Mouse (Mus musculus): ENCODE results near the gene Iyd.

The Iyd gene

DNA sequence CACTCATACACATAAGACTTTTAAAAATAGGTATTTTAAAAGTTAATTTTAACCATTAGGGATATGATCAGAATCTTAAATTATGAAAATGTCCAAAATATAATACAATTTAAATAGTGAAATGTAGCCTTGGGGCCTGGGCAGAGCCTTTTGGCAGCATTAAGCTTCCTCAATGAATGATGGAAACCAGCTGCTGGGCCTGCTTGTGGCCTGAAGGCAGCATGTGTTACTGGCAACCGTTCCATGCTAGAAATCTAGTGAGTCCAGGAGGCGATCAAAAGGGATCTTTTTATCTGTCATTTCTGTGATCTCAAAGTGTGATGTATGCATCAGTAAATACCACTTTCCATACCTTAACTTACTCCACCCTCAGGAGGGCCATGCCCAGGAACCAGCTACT, 9.3 kb downstream of the Iyd start:
- DNase-seq (ENCODE audit: low spot score): no peak

- DNase-seq (ENCODE audit: low spot score): no peak
These were observed 15.1 kb downstream of the Iyd start for GRCm38 (mm10) chr10:3555128-3555527.

DNA sequence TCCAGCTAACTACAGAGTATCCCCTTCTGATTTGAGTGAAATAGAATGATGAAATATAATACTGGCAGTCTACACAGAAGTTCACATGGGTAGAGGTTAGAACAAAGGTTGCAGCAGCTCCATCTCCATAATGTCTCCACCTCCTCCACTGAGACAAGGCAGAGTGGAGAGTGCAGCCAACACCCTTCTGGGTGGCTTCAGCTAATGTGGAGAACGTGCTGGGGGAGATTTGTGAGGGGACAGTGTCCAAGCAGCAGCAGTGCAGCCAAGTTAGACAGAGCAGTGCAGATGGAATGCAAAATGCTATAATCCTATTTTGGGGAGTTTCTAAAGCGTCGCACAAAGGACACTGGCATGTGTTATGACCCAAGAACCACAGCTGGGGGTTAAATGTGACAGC, 16.5 kb downstream of the Iyd start:
- no peak for DNase-seq (ENCODE audit: low spot score)

GRCm38 (mm10) chr10:3559136-3559535, 19.1 kb downstream of the Iyd start:
- DNase-seq (ENCODE audit: low spot score): no peak

DNA sequence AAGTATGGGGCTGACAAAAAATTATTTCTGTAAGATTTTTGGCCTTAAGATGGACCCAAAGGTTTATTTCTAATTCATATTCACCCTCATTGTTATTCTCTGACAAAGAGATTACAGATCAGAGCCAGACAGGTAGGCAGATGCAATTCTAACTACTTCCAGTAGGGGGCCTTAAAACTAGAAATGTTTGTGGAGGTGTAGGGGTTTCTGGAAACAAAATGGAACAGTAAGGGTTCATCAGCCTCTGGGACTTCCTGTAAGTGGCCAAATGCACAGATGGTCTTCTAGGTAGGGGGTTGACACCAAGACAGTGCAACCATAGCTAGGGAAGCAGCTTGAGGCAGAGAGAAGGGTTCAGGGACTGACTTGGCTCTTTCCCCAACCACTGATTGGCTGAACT, 22.1 kb downstream of the Iyd start:
- DNase-seq (ENCODE audit: low spot score): no peak

- no peak for DNase-seq (ENCODE audit: low spot score)
These were observed 25.1 kb downstream of the Iyd start for GRCm38 (mm10) chr10:3565126-3565525.

- DNase-seq (ENCODE audit: low spot score): no peak
These were observed 27.8 kb downstream of the Iyd start for GRCm38 (mm10) chr10:3567821-3568220.

GRCm38 (mm10) chr10:3572723-3573649, 32.9 kb downstream of the Iyd start:
- DNase-seq (ENCODE audit: low spot score): peak; percentile 39

DNA sequence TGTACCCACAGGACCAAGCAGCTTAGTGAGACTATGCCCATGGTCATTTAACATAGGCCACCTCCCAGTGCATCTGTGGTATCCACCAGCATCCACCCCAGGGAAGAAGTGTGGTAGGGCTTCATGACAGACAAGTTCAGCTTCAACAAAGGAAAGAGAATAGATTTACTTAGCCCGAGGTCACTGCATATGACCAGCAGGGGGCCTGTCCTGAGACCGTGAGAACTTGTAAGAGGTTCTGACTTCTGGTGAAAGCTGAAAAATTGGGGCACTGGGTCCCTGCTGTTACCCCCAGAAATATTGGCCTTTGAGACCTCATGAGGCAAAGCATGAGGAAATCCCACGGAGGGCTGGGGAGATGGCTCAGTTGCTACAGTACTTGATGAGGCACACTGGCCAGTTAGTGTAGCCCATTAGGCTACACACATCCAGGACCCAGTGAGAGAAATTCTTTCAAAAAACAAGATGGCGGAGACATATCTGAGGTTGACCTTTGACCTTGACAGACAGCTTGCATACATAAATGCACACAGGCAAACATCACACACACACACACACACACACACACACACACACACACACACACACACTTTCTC, 34.0 kb downstream of the Iyd start:
- peak; percentile 18 for DNase-seq (ENCODE audit: low spot score)

GRCm38 (mm10) chr10:3590632-3591031, 50.6 kb downstream of the Iyd start:
- no peak for DNase-seq (ENCODE audit: low spot score)

DNA sequence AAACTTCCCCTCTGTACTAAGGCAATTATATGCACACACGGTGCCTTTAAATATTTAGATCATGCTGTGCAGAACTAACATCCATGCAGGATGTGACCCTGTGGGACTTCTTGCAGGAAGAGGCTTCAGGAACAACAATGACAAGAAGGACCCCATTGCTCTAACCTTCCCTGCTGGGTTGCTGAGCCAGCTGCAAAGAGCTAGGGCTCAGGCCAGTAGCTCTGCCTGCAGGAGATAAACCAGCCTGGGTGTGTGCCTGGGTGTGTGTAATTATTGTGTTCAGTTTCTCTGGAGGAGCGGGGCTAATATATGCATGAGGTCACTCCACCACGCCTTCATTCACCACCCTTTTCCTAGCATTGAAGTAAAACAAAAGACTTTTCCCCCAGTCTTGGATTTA, 51.8 kb downstream of the Iyd start:
- no peak for DNase-seq (ENCODE audit: low spot score)

DNA sequence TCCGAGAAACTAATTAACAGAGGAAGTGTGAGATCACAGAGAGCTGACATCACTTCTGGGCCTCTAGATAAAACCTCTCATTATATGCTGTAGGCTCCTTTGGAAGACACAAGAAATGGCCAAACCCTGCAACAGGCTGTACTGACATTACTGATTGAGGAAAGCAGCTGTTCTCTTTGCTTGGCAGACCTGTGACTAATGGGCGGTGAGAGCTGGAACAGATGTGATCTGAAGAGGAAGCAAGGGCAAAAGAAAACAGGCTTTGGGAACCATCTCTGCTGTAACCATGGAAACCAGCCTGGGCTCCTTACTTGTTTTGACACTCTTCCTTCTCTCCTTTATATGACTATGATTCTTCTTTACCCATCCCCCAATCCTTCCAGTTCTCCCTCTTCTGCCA, 56.7 kb downstream of the Iyd start:
- DNase-seq (ENCODE audit: low spot score): no peak

DNA sequence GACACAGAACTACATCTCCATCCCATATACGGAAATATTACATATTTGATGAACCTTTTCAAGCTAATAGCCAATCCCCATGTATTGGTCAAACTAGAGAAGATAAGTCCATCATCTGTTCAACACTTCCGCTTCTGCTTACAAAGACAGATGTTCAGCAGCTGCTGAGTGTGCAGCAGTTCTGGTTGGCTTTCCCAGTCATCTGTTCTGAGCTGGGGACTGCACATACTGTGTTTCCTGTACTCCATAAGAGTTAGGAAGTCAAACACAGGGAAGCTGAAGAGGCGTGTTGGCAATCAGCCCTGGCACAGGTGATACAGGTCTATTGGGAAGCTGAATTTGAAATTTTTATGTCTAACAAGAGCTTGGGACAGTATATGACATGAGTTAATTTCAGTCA, 57.7 kb downstream of the Iyd start:
- DNase-seq (ENCODE audit: low spot score): no peak

Data from layer of hippocampus, adult 11-12 months (tissue).